Mouse (Mus musculus): ENCODE results near the gene Defb30. TPM values are rescaled to one million over a fixed set of nuclear protein-coding genes. Genes with fewer than 3 reads are reported as not detected.

The Defb30 gene
- polyA plus RNA-seq (2015; fragmentation: Nextera tagmentation; extraction: Ambion mirVana) = not detected in 2 replicates

- DNase-seq (no peak), ATAC-seq (ENCODE audit: low read depth) (no peak)
Observed at GRCm38 (mm10) chr14:63049910-63050370, at the start of gene Defb30. Gene Defb30 (minus strand): TSS chr14:63049960.

DNA sequence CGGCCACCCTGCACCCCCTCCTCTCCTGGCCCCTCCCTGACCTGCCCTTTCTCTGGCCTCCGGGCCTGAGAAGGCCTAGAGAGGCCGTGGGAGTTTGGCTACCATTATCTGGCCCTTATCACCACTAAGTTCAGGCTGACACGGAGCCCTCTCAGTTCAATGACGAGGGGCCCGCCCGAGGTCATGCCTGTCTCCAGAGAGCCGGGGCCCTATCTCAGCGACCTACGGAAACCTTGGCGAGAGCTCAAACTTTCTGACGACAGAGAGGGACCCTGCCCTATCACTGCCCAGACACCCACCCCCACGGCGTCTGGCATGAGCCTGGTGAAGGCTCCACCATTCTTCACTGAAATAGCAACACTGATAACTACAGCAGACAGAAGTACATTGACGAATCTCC, 17.9 kb upstream of the Defb30 start:
- peaks cover 37% of the 10 kb centered on the region for H3K27me3 ChIP-seq
- peak overlapping the region; percentile 58 for H3K4me2 ChIP-seq
- peak overlapping the region; percentile 53 for H3K9ac ChIP-seq
- no peaks in the 10 kb centered on the region for H3K9me3 ChIP-seq (replicated peaks)
- peak overlapping the region; percentile 77 for H3K27ac ChIP-seq
- DNase-seq = peak; percentile 61
- peaks cover 47% of the 10 kb centered on the region for H3K4me1 ChIP-seq (replicated peaks)
- WGBS (ENCODE audit: insufficient replicate concordance) = 5% methylated on average over 15 of the region's 15 CpGs
- peak; percentile 85 for ATAC-seq (ENCODE audit: low read depth)
- H3K36me3 ChIP-seq = no peaks in the 10 kb centered on the region
- peak overlapping the region; percentile 27 for H3K4me3 ChIP-seq (replicated peaks)

More at GRCm38 (mm10) chr14:63049910-63050370, at the start of gene Defb30:
- H3K27me3 ChIP-seq = peaks cover 2% of the 10 kb centered on the region; the same call in 1 of the 2 replicates
- H3K4me2 ChIP-seq = no peak within 1 kb of the TSS
- no peaks in the 10 kb centered on the region for H3K36me3 ChIP-seq
- H3K9me3 ChIP-seq (replicated peaks) = no peaks in the 10 kb centered on the region
- H3K9ac ChIP-seq = no peak within 1 kb of the TSS
- no peak within 1 kb of the TSS for H3K27ac ChIP-seq
- H3K4me1 ChIP-seq (replicated peaks) = no peaks in the 10 kb centered on the region
- 72% methylated on average over 10 of the region's 14 CpGs for WGBS (ENCODE audit: insufficient replicate concordance)
- no peak within 1 kb of the TSS for H3K4me3 ChIP-seq (replicated peaks)

DNA sequence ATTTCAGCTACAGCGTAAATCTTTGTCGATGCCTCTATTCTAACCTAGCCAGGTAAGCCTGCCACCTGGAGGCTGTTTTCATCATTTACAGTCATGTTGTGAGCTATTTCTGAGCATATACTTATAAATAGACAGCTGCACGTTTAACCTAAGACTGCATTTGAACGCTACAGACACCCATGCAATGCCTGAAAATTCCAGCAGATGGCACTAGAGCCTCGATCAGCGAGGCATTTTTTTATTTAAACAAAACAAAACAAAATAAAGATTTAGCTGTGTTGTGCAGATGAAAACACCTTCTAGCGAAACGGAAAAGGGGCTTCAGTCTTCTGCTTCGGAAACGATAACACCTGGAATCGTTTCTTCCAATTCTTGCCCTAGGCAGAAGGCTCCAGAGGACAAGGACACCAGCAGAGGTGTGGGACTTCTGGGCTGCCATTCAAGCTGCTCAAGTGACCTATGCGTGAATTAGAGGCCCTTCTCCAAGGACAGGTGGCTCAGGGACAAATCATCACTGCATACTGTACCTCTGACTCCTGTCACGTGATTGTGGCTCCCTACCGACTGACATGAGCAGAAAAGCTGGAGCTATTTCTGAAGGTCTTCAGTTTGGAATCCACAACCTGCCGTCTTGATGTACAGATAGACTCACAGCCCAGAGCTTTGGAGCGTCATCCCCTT, 17.0 kb upstream of the Defb30 start:
- Histone ChIP-seq H3K27ac (peak overlapping the region; percentile 77), H3K4me3 (replicated peaks) (no peak overlapping the region), H3K27me3 (peaks cover 28% of the 10 kb centered on the region), H3K9ac (peak overlapping the region; percentile 53; the same call in 1 of the 2 replicates), H3K4me2 (peak overlapping the region; percentile 58; the same call in 1 of the 2 replicates), H3K4me1 (replicated peaks) (peaks cover 56% of the 10 kb centered on the region), H3K36me3 (no peaks in the 10 kb centered on the region), H3K9me3 (replicated peaks) (no peaks in the 10 kb centered on the region)
- WGBS (ENCODE audit: insufficient replicate concordance) = 21% methylated on average over 16 of the region's 16 CpGs
- DNase-seq (peak; percentile 69), ATAC-seq (ENCODE audit: low read depth) (no peak)

GRCm38 (mm10) chr14:63065391-63065790, 15.6 kb upstream of the Defb30 start:
- Histone ChIP-seq H3K4me1 (replicated peaks) (peaks cover 70% of the 10 kb centered on the region), H3K9me3 (replicated peaks) (no peaks in the 10 kb centered on the region), H3K27me3 (peaks cover 16% of the 10 kb centered on the region), H3K27ac (peak overlapping the region; percentile 69), H3K36me3 (no peaks in the 10 kb centered on the region), H3K4me2 (no peak overlapping the region), H3K9ac (no peak overlapping the region), H3K4me3 (replicated peaks) (no peak overlapping the region)
- 74% methylated on average over 5 of the region's 5 CpGs for WGBS (ENCODE audit: insufficient replicate concordance)
- DNase-seq (no peak), ATAC-seq (ENCODE audit: low read depth) (no peak)

- H3K27me3 ChIP-seq = peaks cover 5% of the 10 kb centered on the region; the same call in 1 of the 2 replicates
- peaks cover 56% of the 10 kb centered on the region for H3K4me1 ChIP-seq (replicated peaks)
- H3K4me3 ChIP-seq (replicated peaks) = no peak overlapping the region
- peak overlapping the region; percentile 84 for H3K27ac ChIP-seq
- ATAC-seq (ENCODE audit: low read depth) (peak; percentile 93), DNase-seq (peak; percentile 87)
- WGBS (ENCODE audit: insufficient replicate concordance) = 25% methylated on average over 2 of the region's 2 CpGs
- H3K9ac ChIP-seq = peak overlapping the region; percentile 46
- no peaks in the 10 kb centered on the region for H3K36me3 ChIP-seq
- peak overlapping the region; percentile 39 for H3K4me2 ChIP-seq
- H3K9me3 ChIP-seq (replicated peaks) = no peaks in the 10 kb centered on the region
Observed at GRCm38 (mm10) chr14:63062184-63062583, 12.4 kb upstream of the Defb30 start.

GRCm38 (mm10) chr14:63060361-63060760, 10.6 kb upstream of the Defb30 start:
- no peaks in the 10 kb centered on the region for H3K9me3 ChIP-seq (replicated peaks)
- no peak for ATAC-seq (ENCODE audit: low read depth)
- H3K4me1 ChIP-seq (replicated peaks) = peaks cover 38% of the 10 kb centered on the region
- H3K36me3 ChIP-seq = no peaks in the 10 kb centered on the region
- 0 out of 2 replicates have a peak overlapping the region, but pooled peaks have one; percentile 84 for H3K27ac ChIP-seq
- DNase-seq = no peak
- 0 out of 2 replicates have a peak overlapping the region, but pooled peaks have one; percentile 14 for H3K9ac ChIP-seq
- H3K27me3 ChIP-seq = peaks cover 8% of the 10 kb centered on the region; the same call in 1 of the 2 replicates
- 60% methylated on average over 10 of the region's 10 CpGs for WGBS (ENCODE audit: insufficient replicate concordance)
- no peak overlapping the region for H3K4me3 ChIP-seq (replicated peaks)
- H3K4me2 ChIP-seq = no peak overlapping the region

DNA sequence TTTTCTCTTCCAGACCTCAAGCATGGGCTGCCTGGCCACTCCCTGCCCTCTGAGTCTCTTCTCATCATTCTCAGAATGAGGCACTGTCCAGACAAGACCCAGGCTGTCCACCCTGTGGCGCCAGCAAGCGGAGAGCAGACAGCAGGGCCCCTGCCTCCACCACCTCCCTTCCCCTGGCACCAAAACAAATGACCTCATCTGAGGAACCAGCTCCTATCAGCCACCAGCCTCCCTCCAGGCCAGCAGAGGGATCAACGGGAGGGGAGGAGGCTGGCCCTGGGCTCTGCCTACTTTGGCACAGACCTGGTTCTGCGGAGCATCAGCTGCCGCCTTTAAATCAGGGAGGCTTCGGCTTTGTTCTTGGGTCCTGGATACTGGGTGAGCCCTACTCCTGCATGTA, 5.0 kb upstream of the Defb30 start:
- H3K4me2 ChIP-seq = no peak overlapping the region
- no peaks in the 10 kb centered on the region for H3K9me3 ChIP-seq (replicated peaks)
- 44% methylated on average over 6 of the region's 6 CpGs for WGBS (ENCODE audit: insufficient replicate concordance)
- no peak overlapping the region for H3K9ac ChIP-seq
- ATAC-seq (ENCODE audit: low read depth) = peak; percentile 64; the same call in 1 of the 2 replicates
- H3K4me3 ChIP-seq (replicated peaks) = no peak overlapping the region
- DNase-seq = peak; percentile 53
- no peaks in the 10 kb centered on the region for H3K4me1 ChIP-seq (replicated peaks)
- peaks cover 5% of the 10 kb centered on the region; the same call in 1 of the 2 replicates for H3K27me3 ChIP-seq
- H3K36me3 ChIP-seq = no peaks in the 10 kb centered on the region
- H3K27ac ChIP-seq = no peak overlapping the region

DNA sequence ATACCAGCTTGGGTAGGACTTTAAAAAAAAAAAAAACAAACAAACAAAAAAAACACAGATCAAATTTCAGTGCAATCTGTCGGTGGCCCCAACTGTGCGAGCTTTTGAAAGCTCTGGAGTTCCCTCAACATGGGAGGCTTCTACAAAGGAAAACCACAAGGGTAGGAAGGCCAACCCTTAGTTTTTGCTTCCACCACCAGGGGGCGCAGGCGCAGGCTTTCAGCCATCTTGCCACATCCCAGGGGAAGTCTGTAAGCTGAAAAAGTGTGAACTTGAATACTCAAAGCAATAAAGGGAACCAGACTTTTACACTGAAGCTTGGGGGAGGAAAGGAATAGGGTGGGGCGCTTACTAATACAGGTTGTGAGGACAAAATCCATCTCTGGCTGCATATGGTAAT, 1.0 kb upstream of the Defb30 start:
- H3K4me3 ChIP-seq (replicated peaks) = no peak overlapping the region
- ATAC-seq (ENCODE audit: low read depth) (no peak), DNase-seq (peak; percentile 62)
- WGBS (ENCODE audit: insufficient replicate concordance) = 14% methylated on average over 5 of the region's 5 CpGs
- H3K27me3 ChIP-seq = peaks cover 2% of the 10 kb centered on the region; the same call in 1 of the 2 replicates
- H3K4me1 ChIP-seq (replicated peaks) = no peaks in the 10 kb centered on the region
- no peak overlapping the region for H3K9ac ChIP-seq
- H3K36me3 ChIP-seq = no peaks in the 10 kb centered on the region
- H3K27ac ChIP-seq = no peak overlapping the region
- H3K4me2 ChIP-seq = no peak overlapping the region
- no peaks in the 10 kb centered on the region for H3K9me3 ChIP-seq (replicated peaks)

- no peak within 1 kb of the TSS for H3K4me2 ChIP-seq
- H3K36me3 ChIP-seq = no peaks in the 10 kb centered on the region
- peaks cover 5% of the 10 kb centered on the region; the same call in 1 of the 2 replicates for H3K27me3 ChIP-seq
- no peak within 1 kb of the TSS for H3K4me3 ChIP-seq (replicated peaks)
- H3K9me3 ChIP-seq (replicated peaks) = no peaks in the 10 kb centered on the region
- no peak for DNase-seq
- no peaks in the 10 kb centered on the region for H3K4me1 ChIP-seq (replicated peaks)
- no peak for ATAC-seq (ENCODE audit: low read depth)
- no peak within 1 kb of the TSS for H3K9ac ChIP-seq
- no peak within 1 kb of the TSS for H3K27ac ChIP-seq
- 66% methylated on average over 3 of the region's 3 CpGs for WGBS (ENCODE audit: insufficient replicate concordance)
Observed at GRCm38 (mm10) chr14:63046691-63047090, 3.1 kb downstream of the Defb30 start, which contains the start of gene Defb42. Gene Defb42 (plus strand): TSS chr14:63046991.

GRCm38 (mm10) chr14:63020524-63021156, 29.1 kb downstream of the Defb30 start:
- Histone ChIP-seq H3K4me1 (replicated peaks) (no peaks in the 10 kb centered on the region), H3K27ac (no peak overlapping the region), H3K9me3 (replicated peaks) (no peaks in the 10 kb centered on the region), H3K4me3 (replicated peaks) (no peak overlapping the region), H3K27me3 (no peaks in the 10 kb centered on the region), H3K36me3 (no peaks in the 10 kb centered on the region), H3K4me2 (no peak overlapping the region), H3K9ac (no peak overlapping the region)
- 36% methylated on average over 6 of the region's 6 CpGs for WGBS (ENCODE audit: insufficient replicate concordance)
- DNase-seq (no peak), ATAC-seq (ENCODE audit: low read depth) (no peak)

GRCm38 (mm10) chr14:63014667-63015066, 35.1 kb downstream of the Defb30 start:
- H3K9me3 ChIP-seq (replicated peaks) = no peaks in the 10 kb centered on the region
- no peaks in the 10 kb centered on the region for H3K4me1 ChIP-seq (replicated peaks)
- WGBS (ENCODE audit: insufficient replicate concordance) = 54% methylated on average over 4 of the region's 4 CpGs
- no peak overlapping the region for H3K4me2 ChIP-seq
- H3K27ac ChIP-seq = no peak overlapping the region
- no peaks in the 10 kb centered on the region for H3K36me3 ChIP-seq
- no peaks in the 10 kb centered on the region for H3K27me3 ChIP-seq
- DNase-seq (no peak), ATAC-seq (ENCODE audit: low read depth) (no peak)
- no peak overlapping the region for H3K9ac ChIP-seq
- H3K4me3 ChIP-seq (replicated peaks) = no peak overlapping the region

Measured in liver, embryonic 13.5 days (tissue).